8 mouse cellular contexts compared by ENCODE assay signal in genomic region chr2:20898684-20899083, GRCm38 (mm10).
DNase-seq lines count a peak whose midpoint lies in the region; ATAC-seq lines count a peak whose summit lies in the region.

No protein-coding gene starts in this region.

- H3K4me1 ChIP-seq in embryonic facial prominence, embryonic 13.5 days, result 0 out of 2 replicates have a peak, but pooled peaks cover 3% of the 10 kb centered on the region
- no peaks in the 10 kb centered on the region for H3K4me1 ChIP-seq in limb, embryonic 13.5 days
- H3K4me1 ChIP-seq in midbrain, embryonic 15.5 days, result peaks cover 12% of the 10 kb centered on the region

- H3K9me3 ChIP-seq in embryonic facial prominence, embryonic 13.5 days, result no peaks in the 10 kb centered on the region
- H3K9me3 ChIP-seq in limb, embryonic 13.5 days, result no peaks in the 10 kb centered on the region
- no peaks in the 10 kb centered on the region for H3K9me3 ChIP-seq in midbrain, embryonic 15.5 days

- no peak overlapping the region for H3K4me2 ChIP-seq in embryonic facial prominence, embryonic 13.5 days
- H3K4me2 ChIP-seq in limb, embryonic 13.5 days (replicated peaks), result no peak overlapping the region
- H3K4me2 ChIP-seq in midbrain, embryonic 15.5 days, result no peak overlapping the region

- H3K36me3 ChIP-seq in embryonic facial prominence, embryonic 13.5 days, result no peaks in the 10 kb centered on the region
- H3K36me3 ChIP-seq in limb, embryonic 13.5 days, result no peaks in the 10 kb centered on the region
- H3K36me3 ChIP-seq in midbrain, embryonic 15.5 days (replicated peaks), result no peaks in the 10 kb centered on the region

- no peaks in the 10 kb centered on the region for H3K27me3 ChIP-seq in embryonic facial prominence, embryonic 13.5 days
- H3K27me3 ChIP-seq in limb, embryonic 13.5 days, result no peaks in the 10 kb centered on the region
- H3K27me3 ChIP-seq in midbrain, embryonic 15.5 days (replicated peaks), result no peaks in the 10 kb centered on the region

- WGBS in embryonic facial prominence, embryonic 13.5 days, result 45% methylated on average over 6 of the region's 6 CpGs
- WGBS in limb, embryonic 13.5 days, result 48% methylated on average over 6 of the region's 6 CpGs
- 42% methylated on average over 6 of the region's 6 CpGs for WGBS in midbrain, embryonic 15.5 days

- no peak overlapping the region for H3K27ac ChIP-seq in embryonic facial prominence, embryonic 13.5 days
- no peak overlapping the region for H3K27ac ChIP-seq in limb, embryonic 13.5 days
- no peak overlapping the region for H3K27ac ChIP-seq in midbrain, embryonic 15.5 days

- peak; percentile 91 for DNase-seq in 416B (ENCODE audit: low read depth)
- DNase-seq in adrenal gland, postnatal 25 days, result peak; percentile 56
- peak; percentile 89 for DNase-seq in heart, adult 8-10 months (ENCODE audit: low spot score)
- DNase-seq in kidney, adult 8-10 months, result peak; percentile 73 to 78
- DNase-seq in spleen, postnatal 10 days (ENCODE audit: low spot score in 2 of 2), result peak; percentile 38 to 69

- H3K4me3 ChIP-seq in embryonic facial prominence, embryonic 13.5 days, result no peak overlapping the region
- H3K4me3 ChIP-seq in limb, embryonic 13.5 days, result no peak overlapping the region
- H3K4me3 ChIP-seq in midbrain, embryonic 15.5 days, result no peak overlapping the region

- H3K9ac ChIP-seq in embryonic facial prominence, embryonic 13.5 days, result no peak overlapping the region
- no peak overlapping the region for H3K9ac ChIP-seq in limb, embryonic 13.5 days
- no peak overlapping the region for H3K9ac ChIP-seq in midbrain, embryonic 15.5 days

- ATAC-seq in embryonic facial prominence, embryonic 13.5 days (ENCODE audit: insufficient number of reproducible peaks, insufficient read depth, low FRiP score, low TSS enrichment, low read depth), result peak; percentile 76; the same call in 1 of the 2 replicates
- ATAC-seq in limb, embryonic 13.5 days (ENCODE audit: low FRiP score, low read depth), result peak; percentile 88
- ATAC-seq in midbrain, embryonic 15.5 days (replicated peaks), result peak; percentile 94
